ENCODE assay signal across 8 mouse cellular contexts in genomic region chr19:32387403-32388190, GRCm38 (mm10). TPM values are rescaled to one million over a fixed set of nuclear protein-coding genes. Genes with fewer than 3 reads are reported as not detected.
DNase-seq lines count a peak whose midpoint lies in the region; ATAC-seq lines count a peak whose summit lies in the region.

No protein-coding gene starts in this region.

- peak overlapping the region; percentile 70 for H3K4me2 ChIP-seq in hindbrain, embryonic 15.5 days

- H3K9ac ChIP-seq in hindbrain, embryonic 15.5 days = peak overlapping the region; percentile 75

- peak; percentile 48 to 53 for DNase-seq in lung, adult 18-20 months
- DNase-seq in lung, postnatal 25 days (ENCODE audit: low spot score) = no peak
- DNase-seq in cerebellum, adult 9-10 months = peak; percentile 86
- peak; percentile 67 to 76 for DNase-seq in gastrocnemius, adult 8-10 months (ENCODE audit: low spot score in 2 of 2)
- peak; percentile 32 to 58 for DNase-seq in left cerebral cortex, adult 8-10 months (ENCODE audit: low spot score in 2 of 2)
- DNase-seq in right cerebral cortex, postnatal 4 days = peak; percentile 56

- no peaks in the 10 kb centered on the region for H3K9me3 ChIP-seq in hindbrain, embryonic 15.5 days

- H3K27ac ChIP-seq in hindbrain, embryonic 15.5 days (replicated peaks) = peak overlapping the region; percentile 99

- H3K4me1 ChIP-seq in hindbrain, embryonic 15.5 days (replicated peaks) = peaks cover 22% of the 10 kb centered on the region

- under 1% methylated on average over 63 of the region's 74 CpGs for WGBS in hindbrain, embryonic 15.5 days

- H3K4me3 ChIP-seq in hindbrain, embryonic 15.5 days = peak overlapping the region; percentile 84

- ATAC-seq in hindbrain, embryonic 15.5 days (ENCODE audit: low FRiP score, low read depth) = peak; percentile 48
- 0 out of 2 replicates have a peak, but pooled peaks have one; percentile 7 for ATAC-seq in megakaryocyte progenitor cell, adult 5-6 weeks (replicated peaks; ENCODE audit: poor library complexity)

- no peaks in the 10 kb centered on the region for H3K36me3 ChIP-seq in hindbrain, embryonic 15.5 days

- no peaks in the 10 kb centered on the region for H3K27me3 ChIP-seq in hindbrain, embryonic 15.5 days

RNA-seq across cellular contexts. Expression of gene Sgms1, which starts 1.9 kb away (rescaled TPM):
- 10 to 100 TPM; 57.6 to 68.1 (median 61.3) TPM for total RNA-seq in gastrocnemius, adult 8-10 months (2022)
- 21.7 and 22.7 TPM in 2 replicates for polyA plus RNA-seq in hindbrain, embryonic 15.5 days (2015; fragmentation: Nextera tagmentation; extraction: Ambion mirVana)
- total RNA-seq in left cerebral cortex, adult 8-10 months (2022) = 10 to 100 TPM; 47.5 to 60.8 (median 52.4) TPM
- total RNA-seq in megakaryocyte progenitor cell, adult 5-6 weeks (2015) = 15.9 and 24.8 TPM in 2 replicates
- 16.4 and 21.5 TPM in 2 replicates for total RNA-seq in megakaryocyte progenitor cell, adult 5-6 weeks (2017)
